Mouse (Mus musculus) testis, adult 2 months (tissue): Measurements from ENCODE around the gene Csf3. TPM values are rescaled to one million over a fixed set of nuclear protein-coding genes. Genes with fewer than 3 reads are reported as not detected.

Experiments
- H3K27ac ChIP-seq: fragments of 200-500 bp; 2 replicates; pipeline ENCODE4 v1.5.1; 2012; ENCODE audit warnings: low read depth, low read length; ENCODE audit not compliant: control insufficient read depth, insufficient read depth
- H3K27me3 ChIP-seq: fragments of 200-500 bp; 2 replicates; pipeline ENCODE4 v1.6.1; 2012; ENCODE audit warnings: mild to moderate bottlenecking, low read length, moderate library complexity; ENCODE audit not compliant: control insufficient read depth, insufficient read depth
- H3K36me3 ChIP-seq: fragments of 200-500 bp; 2 replicates; pipeline ENCODE4 v1.6.1; 2012; ENCODE audit warnings: mild to moderate bottlenecking, low read length; ENCODE audit not compliant: control insufficient read depth, insufficient read depth
- H3K4me1 ChIP-seq: fragments of 200-500 bp; 2 replicates; pipeline ENCODE4 v1.6.1; 2012; ENCODE audit warnings: low read length; ENCODE audit not compliant: control insufficient read depth, insufficient read depth
- H3K4me3 ChIP-seq: fragments of 200-500 bp; 2 replicates; pipeline ENCODE4 v1.5.1; 2012; ENCODE audit warnings: low read depth, mild to moderate bottlenecking, low read length, moderate library complexity, mixed read lengths; ENCODE audit not compliant: control insufficient read depth
- CTCF ChIP-seq: fragments of 200-500 bp; IDR thresholded peaks from 2 replicates; pipeline ENCODE4 v1.5.1; 2012; ENCODE audit warnings: low read depth, mild to moderate bottlenecking, inconsistent platforms, low read length, moderate library complexity; ENCODE audit not compliant: control insufficient read depth, insufficient read depth, insufficient replicate concordance
- POLR2A ChIP-seq: fragments of 200-500 bp; IDR thresholded peaks from 2 replicates; pipeline ENCODE4 v1.6.1; 2012; ENCODE audit warnings: low read depth, mild to moderate bottlenecking, inconsistent platforms, low read length, moderate library complexity; ENCODE audit not compliant: control insufficient read depth
- polyA plus RNA-seq: library from polyadenylated mRNA; depleted of rRNA; stranded (reverse); fragments of >200 nt; gene quantifications from 2 replicates; pipeline ENCODE4 v1.2.3, GENCODE M21; 2012

Gene Csf3
- polyA plus RNA-seq, 1 experiment: 0.48 TPM

- Histone ChIP-seq H3K4me3 (no peak overlapping the region), H3K36me3 (no peaks in the 10 kb centered on the region), H3K27ac (peak overlapping the region; percentile 57), H3K4me1 (peaks cover 38% of the 10 kb centered on the region), H3K27me3 (no peaks in the 10 kb centered on the region; the same call in 1 of the 2 replicates)
- TF ChIP-seq CTCF: no peak
- no peak for TF ChIP-seq POLR2A
Measured at GRCm38 (mm10) chr11:98740026-98740392, 38.9 kb downstream of the Csf3 start.

- Histone ChIP-seq H3K27ac (peak within 1 kb of the TSS; percentile 57), H3K4me3 (peak within 1 kb of the TSS; percentile 45), H3K4me1 (peaks cover 38% of the 10 kb centered on the region), H3K36me3 (no peaks in the 10 kb centered on the region), H3K27me3 (no peaks in the 10 kb centered on the region; the same call in 1 of the 2 replicates)
- TF ChIP-seq POLR2A (no peak), CTCF (no peak)
Measured at GRCm38 (mm10) chr11:98740393-98741050, 39.5 kb downstream of the Csf3 start, which contains the start of gene Thra. Gene Thra (plus strand): TSS chr11:98740638.

GRCm38 (mm10) chr11:98741051-98741620 is 40.1 kb downstream of the Csf3 start:
- Histone ChIP-seq H3K27ac (peak overlapping the region; percentile 39; the same call in 1 of the 2 replicates), H3K4me1 (peaks cover 42% of the 10 kb centered on the region), H3K4me3 (peak overlapping the region; percentile 45), H3K27me3 (no peaks in the 10 kb centered on the region; the same call in 1 of the 2 replicates), H3K36me3 (no peaks in the 10 kb centered on the region)
- no peak for TF ChIP-seq CTCF
- no peak for TF ChIP-seq POLR2A

GRCm38 (mm10) chr11:98741622-98742396 is 40.7 kb downstream of the Csf3 start:
- TF ChIP-seq POLR2A (no peak), CTCF (no peak)
- peak overlapping the region; percentile 84 for H3K27ac ChIP-seq
- H3K4me1 ChIP-seq: peaks cover 45% of the 10 kb centered on the region
- peak overlapping the region; percentile 85 for H3K4me3 ChIP-seq
- no peaks in the 10 kb centered on the region; the same call in 1 of the 2 replicates for H3K27me3 ChIP-seq
- no peaks in the 10 kb centered on the region for H3K36me3 ChIP-seq

- peaks cover 47% of the 10 kb centered on the region for H3K4me1 ChIP-seq
- H3K36me3 ChIP-seq: no peaks in the 10 kb centered on the region
- no peak for TF ChIP-seq CTCF
- no peak for TF ChIP-seq POLR2A
- peak overlapping the region; percentile 50; the same call in 1 of the 2 replicates for H3K27ac ChIP-seq
- H3K27me3 ChIP-seq: no peaks in the 10 kb centered on the region; the same call in 1 of the 2 replicates
- peak overlapping the region; percentile 85 for H3K4me3 ChIP-seq
Measured at GRCm38 (mm10) chr11:98742397-98743291, 41.6 kb downstream of the Csf3 start.

GRCm38 (mm10) chr11:98743655-98744345 is 42.7 kb downstream of the Csf3 start:
- Histone ChIP-seq H3K27ac (no peak overlapping the region; the same call in 1 of the 2 replicates), H3K27me3 (no peaks in the 10 kb centered on the region; the same call in 1 of the 2 replicates), H3K4me1 (peaks cover 49% of the 10 kb centered on the region), H3K36me3 (no peaks in the 10 kb centered on the region), H3K4me3 (no peak overlapping the region)
- TF ChIP-seq POLR2A (no peak), CTCF (no peak)
